Mouse (Mus musculus): ENCODE measurements around the gene Gm9857. TPM values are rescaled to one million over a fixed set of nuclear protein-coding genes. Genes with fewer than 3 reads are reported as not detected.

Gene Gm9857
- not detected in 2 replicates for total RNA-seq (2014; fragmentation: Nextera tagmentation)
- total RNA-seq (2017): not detected in 2 replicates

DNA sequence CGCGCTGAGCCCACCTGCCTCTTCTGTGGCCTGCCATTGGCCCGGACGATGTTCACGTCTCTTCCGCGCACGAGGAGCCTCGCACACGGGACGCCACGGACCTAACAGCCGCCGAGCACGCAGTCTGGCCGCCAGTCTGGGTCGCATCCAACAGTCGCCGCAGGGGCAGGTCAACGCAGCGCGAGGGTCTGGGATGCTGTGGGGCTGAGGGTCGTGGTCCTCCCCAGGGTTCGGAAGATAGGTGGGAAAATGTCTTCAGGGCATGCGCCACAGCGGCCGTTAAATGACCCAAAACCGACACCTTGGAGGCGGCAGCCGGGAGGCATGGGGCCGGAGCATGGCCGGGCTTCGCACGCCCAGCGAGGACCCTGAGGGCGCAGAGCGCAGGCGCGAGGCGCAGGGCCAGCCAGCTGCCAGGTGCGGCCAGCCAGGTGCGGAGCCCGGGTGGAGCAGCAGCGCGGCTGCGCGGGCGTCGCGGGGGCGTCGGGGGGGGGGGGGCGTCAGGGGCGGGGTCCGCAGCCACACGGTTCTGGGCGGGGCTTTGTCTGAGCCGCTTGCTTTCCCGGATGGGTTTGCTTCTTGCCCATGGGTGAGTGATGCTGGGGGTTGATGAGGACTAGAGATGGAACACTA, at the start of gene Gm9857:
Gene Gm9857 (minus strand): TSS at position 445 of the 633 bp plus-strand sequence.
- 0 out of 2 replicates have a peak, but pooled peaks have one; percentile 22 for ATAC-seq (replicated peaks; ENCODE audit: low FRiP score, low TSS enrichment, poor library complexity, severe bottlenecking)

DNA sequence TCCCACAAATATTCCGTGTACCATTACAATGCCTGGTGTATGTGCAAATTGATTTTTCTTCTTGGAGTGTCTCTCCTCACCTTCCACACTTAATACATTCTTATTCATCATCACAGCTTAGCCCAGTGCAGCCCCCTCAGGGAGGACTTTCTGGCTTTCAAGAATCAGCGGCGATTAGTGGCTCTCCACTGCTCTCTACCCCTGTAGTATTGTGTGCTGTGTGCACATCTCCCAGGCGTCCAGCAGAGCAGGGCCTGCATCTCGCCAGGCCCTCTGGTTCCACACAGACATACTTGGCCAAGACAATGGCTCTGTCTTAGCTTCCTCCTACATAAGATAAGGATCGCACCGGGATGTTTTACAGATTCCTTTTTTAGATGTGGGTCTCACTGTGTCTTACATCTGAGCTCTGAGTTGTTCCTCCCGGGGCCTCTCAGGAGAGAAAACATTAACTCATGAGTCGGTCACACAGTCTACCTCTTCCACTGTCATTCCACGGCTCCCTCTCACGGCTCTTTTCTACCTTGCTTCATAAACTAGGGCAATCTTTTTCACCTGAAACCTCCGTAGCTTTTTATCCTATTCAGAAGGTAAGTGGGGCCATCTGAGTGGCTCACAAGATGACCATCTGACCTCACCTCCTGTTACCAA, 46.9 kb upstream of the Gm9857 start:
- ATAC-seq (replicated peaks; ENCODE audit: low FRiP score, low TSS enrichment, poor library complexity, severe bottlenecking): no peak

DNA sequence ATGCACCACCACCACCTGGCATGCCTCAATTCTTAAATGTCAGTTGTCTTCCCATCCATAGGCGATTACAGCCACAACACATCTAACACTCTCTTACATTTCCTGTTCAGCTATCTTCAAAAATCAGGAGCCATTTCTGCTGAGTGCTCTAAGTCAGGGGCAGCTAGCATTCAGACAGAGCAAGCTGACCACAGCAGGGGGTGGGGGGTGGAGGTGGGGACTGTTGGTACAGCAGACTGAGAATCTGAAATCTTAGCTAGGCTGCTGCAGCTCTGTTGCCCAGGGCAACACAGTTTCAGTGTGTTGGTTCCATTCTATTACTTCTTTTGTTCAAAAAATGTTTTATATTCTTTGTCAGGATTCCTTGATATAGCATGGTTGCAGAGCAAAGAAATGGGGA, 46.3 kb upstream of the Gm9857 start:
- no peak for ATAC-seq (replicated peaks; ENCODE audit: low FRiP score, low TSS enrichment, poor library complexity, severe bottlenecking)

DNA sequence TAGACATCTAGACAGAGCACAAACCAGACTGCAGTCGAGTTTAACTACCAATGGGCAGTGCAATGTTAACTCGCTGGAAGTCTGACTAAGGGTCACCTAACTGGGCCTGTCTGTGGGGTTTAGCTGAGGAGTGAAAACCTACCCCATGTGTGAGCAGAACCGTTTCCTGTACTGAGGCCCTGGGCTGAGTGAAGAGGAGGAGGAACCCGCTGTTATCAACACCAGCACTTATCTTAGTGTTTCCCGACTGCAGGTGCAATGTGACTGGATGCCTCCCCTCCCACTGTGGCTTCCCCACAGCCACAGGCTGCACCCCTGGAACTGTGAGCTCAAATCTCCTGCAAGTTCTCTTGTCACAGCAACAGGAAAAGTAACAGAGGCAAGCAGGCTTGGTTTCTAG, 43.7 kb upstream of the Gm9857 start:
- ATAC-seq (replicated peaks; ENCODE audit: low FRiP score, low TSS enrichment, poor library complexity, severe bottlenecking): peak; percentile 86

DNA sequence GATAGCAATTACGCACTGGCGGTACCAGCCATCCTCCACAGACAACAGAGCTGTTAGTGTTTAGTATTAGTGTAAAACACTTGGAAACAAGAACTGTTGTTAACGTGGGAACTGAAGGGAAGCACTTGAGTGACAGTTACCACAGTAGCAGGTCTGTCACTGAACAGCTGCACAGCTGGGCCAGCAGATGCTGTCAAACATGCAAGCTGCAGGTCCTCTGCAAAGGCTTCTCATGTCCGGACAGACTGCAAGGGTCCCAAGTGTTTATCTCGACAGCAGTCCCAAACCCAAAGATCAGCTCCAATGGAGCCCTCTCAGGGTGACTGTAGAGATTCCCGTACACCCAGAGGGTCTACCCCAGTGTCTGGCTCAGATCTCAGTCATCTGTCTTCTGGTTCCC, 41.7 kb upstream of the Gm9857 start:
- ATAC-seq (replicated peaks; ENCODE audit: low FRiP score, low TSS enrichment, poor library complexity, severe bottlenecking): 0 out of 2 replicates have a peak, but pooled peaks have one; percentile 23

DNA sequence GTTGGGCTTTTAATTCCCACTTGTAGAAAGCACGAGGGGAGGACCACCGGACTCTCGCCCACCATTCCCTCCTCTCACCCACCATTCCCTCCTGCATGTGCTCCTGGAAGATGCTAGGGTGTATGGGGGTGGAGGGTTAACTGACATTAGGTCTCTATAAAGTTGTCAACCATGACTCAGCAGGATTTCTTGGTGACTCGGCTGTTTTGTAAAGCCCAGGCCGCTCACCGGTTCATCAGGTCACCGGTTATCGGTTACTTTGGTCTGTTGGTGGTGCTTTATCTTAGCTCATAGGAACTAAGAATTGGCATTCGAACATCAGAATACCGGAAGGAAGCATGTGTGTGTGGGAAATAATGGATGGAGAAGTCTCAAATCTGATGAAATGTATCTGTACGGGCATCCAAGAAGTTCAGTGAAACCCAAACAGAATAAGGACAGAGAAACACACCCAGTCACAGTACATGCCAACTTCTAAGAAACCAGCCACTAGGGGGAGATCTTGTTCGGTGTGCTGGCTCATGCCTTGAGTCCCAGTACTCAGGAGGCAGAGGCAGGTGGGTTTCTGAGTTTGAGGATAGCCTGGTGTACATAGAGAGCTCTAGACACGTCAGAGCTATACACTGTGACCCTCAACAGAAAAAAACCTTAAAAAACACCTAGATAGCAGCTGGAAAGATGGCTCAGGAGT, 37.2 kb upstream of the Gm9857 start:
- ATAC-seq (replicated peaks; ENCODE audit: low FRiP score, low TSS enrichment, poor library complexity, severe bottlenecking): 0 out of 2 replicates have a peak, but pooled peaks have one; percentile 22

DNA sequence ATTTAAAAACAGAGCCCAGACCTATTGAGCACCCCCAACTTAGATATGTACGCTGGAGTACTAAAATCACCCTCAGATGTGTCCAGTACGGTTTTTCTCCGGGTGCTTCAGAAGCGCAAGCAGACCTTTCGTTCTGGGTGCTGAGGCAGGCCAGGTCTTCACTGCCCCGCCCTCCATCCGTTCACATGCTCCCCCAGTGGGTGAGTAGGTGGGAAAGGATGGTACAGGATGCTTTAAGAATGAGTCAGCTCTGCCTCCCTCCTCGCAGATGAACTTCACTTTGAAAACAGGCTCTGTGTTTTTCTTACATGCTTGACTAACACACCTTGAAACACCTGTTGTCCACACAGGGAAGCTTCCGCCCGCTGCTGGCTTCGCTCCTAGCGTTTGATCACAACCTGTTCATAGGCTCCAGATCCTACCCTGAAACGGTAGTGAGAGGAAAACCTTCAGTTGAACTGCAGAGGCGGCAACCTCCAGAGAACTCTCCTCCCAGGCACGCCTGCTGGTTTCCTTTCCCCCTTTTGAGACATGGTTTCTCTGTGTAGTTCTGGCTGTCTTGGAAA, 34.8 kb upstream of the Gm9857 start:
- ATAC-seq (replicated peaks; ENCODE audit: low FRiP score, low TSS enrichment, poor library complexity, severe bottlenecking): no peak

DNA sequence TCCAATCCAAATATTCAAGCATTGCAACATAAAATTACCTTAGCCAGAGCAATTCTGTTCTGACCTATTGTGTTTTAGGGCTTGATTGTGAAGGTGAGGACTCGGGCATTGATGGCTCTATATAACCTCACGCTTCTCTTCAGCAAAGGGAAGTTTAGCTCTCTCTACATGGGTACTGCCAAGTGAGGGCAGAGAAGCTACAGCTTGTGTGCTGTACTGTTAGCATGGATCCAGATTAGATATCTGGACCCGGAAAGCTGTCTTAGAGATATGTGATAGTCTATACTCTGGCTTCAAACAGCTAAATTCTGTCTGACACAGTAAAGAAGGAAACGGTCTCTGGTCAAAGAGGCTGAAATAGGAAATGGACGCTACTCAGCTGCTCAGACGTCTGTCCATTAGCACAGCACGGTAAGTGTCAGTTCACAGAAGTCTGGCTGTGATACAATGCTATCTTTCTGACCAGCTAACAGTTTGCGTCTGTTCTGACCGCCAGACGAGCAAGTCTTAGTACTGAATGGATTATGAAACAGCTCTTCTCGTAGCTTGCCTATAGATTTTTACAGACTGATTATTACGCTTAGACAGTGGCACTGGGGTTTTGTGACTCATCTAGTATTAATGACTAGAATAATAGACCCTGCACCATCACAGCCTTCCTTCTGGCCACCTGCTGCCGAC, 33.9 kb upstream of the Gm9857 start:
- ATAC-seq (replicated peaks; ENCODE audit: low FRiP score, low TSS enrichment, poor library complexity, severe bottlenecking): peak; percentile 74

DNA sequence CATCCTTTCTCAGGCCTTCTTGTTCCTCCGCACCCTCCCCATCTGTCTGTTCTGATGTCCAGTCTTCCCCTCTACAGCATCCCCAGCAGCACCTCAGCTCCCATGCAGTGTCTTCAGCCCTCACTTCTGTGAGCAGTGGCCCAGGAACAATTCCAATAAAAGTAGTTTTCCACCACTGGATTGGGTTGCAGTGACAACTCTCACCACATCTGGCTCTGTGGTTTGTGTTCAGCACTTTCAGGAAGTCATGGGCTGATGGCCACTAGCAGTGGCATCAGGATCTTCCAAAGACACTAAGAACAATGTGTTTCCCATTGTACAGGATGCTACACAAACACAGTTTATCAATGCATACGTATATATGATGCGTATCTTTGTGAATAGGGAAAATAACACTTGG, 25.8 kb upstream of the Gm9857 start:
- ATAC-seq (replicated peaks; ENCODE audit: low FRiP score, low TSS enrichment, poor library complexity, severe bottlenecking): no peak

DNA sequence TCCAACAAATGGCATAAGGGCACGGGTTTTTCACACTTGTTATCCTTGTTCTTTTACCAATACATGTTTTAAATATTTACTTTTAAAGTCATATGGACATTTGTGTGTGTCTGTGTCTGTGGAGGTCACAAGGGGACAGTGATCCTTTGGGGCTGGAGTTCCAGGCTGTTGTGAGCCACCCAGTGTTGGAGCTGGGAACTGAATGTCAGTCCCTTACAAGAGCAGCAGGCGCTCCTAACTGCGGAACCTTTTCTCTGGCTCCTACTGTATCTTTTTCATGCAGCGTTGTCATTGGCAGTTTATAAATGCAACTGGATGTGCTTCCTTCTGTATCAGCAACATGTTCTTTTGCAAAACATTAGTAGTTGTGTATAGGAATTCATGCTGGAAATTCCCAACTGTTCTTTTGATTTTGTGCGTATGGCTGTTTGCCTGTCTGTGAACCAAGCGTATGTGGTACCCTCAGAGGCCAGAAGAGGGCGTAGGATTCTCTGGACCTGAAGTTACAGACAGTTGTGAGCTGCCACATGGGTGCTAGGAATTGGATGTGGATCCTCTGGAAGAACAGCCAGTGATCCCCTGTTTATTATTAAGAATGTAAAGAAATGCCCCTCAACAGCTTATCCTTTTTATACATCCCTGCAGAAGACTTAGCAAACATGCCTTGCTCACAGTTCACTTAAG, 24.3 kb upstream of the Gm9857 start:
- no peak for ATAC-seq (replicated peaks; ENCODE audit: low FRiP score, low TSS enrichment, poor library complexity, severe bottlenecking)

DNA sequence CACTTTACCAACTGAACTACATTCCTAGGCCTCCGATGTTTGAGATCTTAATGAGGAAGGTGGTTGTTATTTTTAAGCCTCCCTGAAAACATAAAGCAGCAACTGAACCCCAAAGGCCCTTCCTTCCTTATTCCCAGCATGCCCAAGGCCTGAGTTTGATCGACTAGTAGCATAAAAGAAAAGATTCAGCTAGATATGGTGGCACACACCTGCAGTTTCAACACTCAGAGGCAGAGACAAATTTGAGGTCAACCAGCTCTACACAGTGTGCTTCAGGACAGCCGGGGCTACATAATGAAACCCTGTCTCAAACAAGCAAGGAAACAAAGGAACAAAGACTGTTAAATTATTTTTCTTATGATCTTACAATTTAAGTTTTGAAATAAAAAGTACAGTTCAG, 23.5 kb upstream of the Gm9857 start:
- no peak for ATAC-seq (replicated peaks; ENCODE audit: low FRiP score, low TSS enrichment, poor library complexity, severe bottlenecking)

DNA sequence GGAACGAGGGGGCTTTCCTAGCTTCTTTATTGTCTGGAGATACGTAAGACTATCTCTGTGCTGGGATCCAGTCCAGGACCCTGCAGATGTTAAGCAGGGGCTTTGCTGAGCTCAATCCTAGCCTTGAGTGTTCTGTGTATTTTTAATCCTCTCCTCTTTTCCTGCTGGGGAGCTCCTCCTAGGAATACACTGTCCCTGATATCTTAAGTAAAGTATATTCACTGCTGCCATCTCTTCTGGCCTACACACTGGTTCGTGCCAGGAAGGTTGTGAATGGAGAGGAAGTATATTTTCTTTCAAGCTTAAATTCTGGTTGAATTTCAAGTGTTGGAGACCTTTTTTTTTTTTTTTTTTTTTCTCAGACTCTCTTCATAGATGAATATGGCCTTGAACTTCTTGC, 23.0 kb upstream of the Gm9857 start:
- no peak for ATAC-seq (replicated peaks; ENCODE audit: low FRiP score, low TSS enrichment, poor library complexity, severe bottlenecking)

DNA sequence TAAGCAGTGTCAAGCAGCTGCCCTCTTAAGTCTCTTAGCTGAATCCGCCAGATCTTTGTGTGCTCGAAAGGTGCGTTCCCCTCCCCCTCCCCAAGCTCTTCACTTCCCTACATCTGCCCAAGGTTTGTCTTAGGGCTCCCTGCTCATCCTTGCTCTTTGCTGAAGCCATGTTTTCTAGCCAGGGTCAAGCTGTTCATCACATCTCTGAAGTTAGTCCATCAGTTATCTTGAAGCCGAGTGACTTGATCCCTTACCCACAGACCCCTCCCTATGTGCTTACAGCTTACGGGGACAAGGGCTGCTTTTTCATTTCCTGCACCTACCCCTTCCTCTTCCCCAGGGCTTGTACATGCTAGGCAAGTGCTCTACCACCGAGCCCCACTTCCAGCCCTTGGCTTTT, 21.4 kb upstream of the Gm9857 start:
- no peak for ATAC-seq (replicated peaks; ENCODE audit: low FRiP score, low TSS enrichment, poor library complexity, severe bottlenecking)

DNA sequence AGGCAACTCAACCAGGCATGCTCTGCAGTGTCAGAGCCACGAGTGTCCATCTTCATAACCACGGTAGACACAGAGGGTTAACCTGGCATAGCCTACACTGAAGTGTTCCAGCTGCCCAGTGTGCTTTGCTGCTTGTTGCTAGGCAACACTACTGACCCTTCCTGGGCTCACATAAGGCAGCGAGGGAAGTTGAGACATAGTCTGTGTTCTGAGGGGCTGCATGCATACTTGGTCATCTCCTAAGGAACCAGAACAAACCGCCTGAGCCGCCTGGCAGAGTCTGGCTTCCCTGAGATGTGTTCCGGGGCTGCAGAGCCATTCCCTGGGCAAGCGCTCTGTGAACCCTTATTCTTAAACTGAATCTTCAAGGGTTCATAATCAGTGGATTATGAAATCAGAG, 21.0 kb upstream of the Gm9857 start:
- no peak for ATAC-seq (replicated peaks; ENCODE audit: low FRiP score, low TSS enrichment, poor library complexity, severe bottlenecking)

DNA sequence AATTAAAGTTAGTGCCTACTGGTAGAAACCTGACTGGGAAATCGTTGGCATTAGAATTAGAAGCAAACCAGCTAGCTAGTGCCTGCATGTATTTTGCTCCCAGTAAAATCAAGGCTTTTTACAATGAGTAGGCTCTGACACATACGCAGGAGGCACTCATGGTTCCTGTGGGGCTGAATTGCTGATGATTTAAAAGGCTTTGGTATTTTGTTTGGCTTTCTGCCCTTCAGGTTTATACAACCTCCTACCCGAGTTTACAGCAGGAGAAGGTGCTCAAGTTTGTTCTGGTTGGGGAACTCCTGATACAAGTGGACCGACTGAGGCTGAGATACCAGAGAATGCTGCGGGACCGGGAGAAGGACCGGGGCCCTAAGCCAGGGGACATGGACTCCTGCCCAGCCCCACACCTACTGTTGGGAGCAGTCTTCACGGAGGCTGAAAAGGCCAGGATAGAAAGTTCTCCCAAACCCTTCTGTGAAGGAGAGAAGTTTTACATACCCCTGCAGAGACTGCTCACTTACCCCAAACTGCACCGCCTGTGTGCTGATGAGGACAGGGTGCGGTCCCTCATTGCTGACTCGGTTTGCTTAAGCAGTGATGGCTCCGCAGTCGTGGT, 19.5 kb upstream of the Gm9857 start:
- ATAC-seq (replicated peaks; ENCODE audit: low FRiP score, low TSS enrichment, poor library complexity, severe bottlenecking): no peak

DNA sequence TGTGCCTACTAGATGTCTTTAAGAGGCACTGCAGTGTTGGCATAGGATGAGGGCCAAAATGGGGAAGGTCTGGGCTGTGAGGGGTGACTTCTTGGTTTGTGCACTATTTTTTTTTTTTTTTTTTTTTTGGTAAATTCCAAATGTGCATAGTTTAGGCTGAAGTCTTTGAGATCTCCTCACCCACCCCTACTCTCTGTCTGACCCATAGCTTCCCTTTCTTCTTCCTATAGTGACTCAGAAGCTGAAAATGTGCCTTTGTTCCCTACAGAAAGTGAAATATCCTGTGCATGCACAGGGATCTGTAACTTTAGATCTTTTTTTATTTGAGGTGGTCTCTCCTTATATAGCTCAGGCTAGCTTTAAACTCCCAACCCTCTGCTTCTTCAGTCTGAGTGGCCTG, 17.7 kb upstream of the Gm9857 start:
- ATAC-seq (replicated peaks; ENCODE audit: low FRiP score, low TSS enrichment, poor library complexity, severe bottlenecking): no peak

DNA sequence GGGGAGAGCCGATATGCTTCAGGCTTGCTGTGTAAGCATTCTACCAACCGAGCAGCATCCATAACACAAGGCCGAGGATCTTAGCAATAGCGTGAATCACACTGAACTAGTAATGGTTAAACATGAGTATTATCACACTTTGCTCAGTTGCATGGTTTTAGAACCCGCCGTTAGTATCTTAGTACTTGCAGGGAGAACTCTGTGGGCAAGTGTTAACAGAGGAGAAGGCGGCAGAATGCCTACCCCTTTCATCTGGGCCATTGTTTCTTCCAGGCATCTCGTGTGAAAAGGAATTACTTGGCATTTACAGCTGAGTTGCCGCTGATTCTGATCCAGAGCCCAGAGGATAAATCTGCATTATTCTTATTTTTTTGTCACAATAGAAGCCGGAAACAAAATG, 751 bp upstream of the Gm9857 start:
- no peak for ATAC-seq (replicated peaks; ENCODE audit: low FRiP score, low TSS enrichment, poor library complexity, severe bottlenecking)

DNA sequence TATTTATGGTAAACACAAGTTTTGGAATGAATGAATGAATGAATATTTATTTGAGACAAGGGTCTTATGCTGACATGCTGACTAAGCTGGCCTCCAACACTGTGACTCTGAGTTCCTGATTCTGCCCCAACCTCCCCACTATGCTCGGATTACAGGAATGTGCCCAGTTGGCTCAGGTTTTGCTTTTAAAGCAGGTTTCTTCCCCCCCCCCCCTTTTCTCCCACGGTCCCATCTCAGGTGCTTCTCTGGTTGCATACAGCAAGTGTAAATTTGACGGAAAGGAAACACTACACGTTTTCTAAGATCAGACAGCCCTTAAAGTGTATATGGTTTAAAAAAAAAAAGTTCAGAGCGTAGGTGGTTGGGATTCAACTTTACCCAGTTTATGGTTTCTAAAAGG, 672 bp downstream of the Gm9857 start, which contains the start of gene Henmt1:
Gene Henmt1 (plus strand): TSS at position 301 of the 400 bp plus-strand sequence.
- no peak for ATAC-seq (replicated peaks; ENCODE audit: low FRiP score, low TSS enrichment, poor library complexity, severe bottlenecking)

DNA sequence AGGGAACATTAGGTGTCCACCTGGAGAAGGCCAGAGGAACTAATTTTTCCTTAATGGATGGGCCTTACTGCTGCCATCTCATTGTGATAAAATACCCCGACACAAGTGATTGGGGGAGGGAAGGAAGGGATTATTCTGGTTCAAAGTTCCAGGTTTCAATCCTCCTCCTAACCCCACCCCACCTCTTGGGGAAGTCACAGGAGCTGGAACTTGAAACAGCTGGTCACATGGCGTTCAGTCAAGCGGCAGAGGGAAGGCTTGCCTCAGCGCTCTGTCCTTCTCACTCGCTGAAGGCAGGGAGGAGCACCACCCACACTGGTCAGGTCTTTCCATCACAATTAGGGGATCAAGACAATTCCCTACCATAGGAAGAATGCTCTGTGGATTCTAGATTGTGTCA, 1.6 kb downstream of the Gm9857 start:
- ATAC-seq (replicated peaks; ENCODE audit: low FRiP score, low TSS enrichment, poor library complexity, severe bottlenecking): no peak

All from megakaryocyte-erythroid progenitor cell, adult 5-6 weeks (primary cell).